Mouse (Mus musculus): ENCODE data around the gene Wdr45b.

DNA sequence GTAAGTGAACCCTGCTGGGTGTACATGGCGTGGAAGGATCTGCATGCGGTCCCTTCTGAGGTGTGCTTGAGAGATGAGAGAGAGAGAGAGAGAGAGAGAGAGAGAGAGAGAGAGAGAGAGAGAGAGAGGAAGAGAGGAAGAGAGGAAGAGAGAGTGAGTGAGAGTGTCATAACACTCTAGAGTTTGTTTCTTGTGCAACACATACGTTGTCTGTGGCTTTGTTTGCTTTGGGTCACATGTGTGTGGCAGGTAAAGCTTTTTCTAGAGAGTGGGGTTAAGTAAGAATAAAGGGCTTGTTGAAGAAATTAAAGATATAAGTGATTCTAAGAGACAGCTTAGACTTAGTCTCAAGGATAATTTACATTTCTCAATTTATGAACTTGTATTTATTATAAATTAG is 76.2 kb downstream of the Wdr45b start:
- TF ChIP-seq ZNF384 (IDR thresholded peaks at IDR 0.05; ENCODE audit: low read depth, low read length), result no peak
- no peak for TF ChIP-seq MYC (IDR thresholded peaks at IDR 0.05; ENCODE audit: low read depth, low read length)
- no peak for TF ChIP-seq CTCF (conservative IDR thresholded peaks at IDR 0.05 in 1 of 2, IDR thresholded peaks at IDR 0.05 in 1 of 2; ENCODE audit: low read depth in 2 of 2, low read length in 2 of 2)
- TF ChIP-seq POLR2A (IDR thresholded peaks at IDR 0.05; ENCODE audit: low read depth, low read length), result no peak
- TF ChIP-seq TCF12 (IDR thresholded peaks at IDR 0.05; ENCODE audit: low read depth, low read length), result no peak
- TF ChIP-seq MAFK (IDR thresholded peaks at IDR 0.05; ENCODE audit: insufficient replicate concordance, low read length), result no peak
- TF ChIP-seq MAX (IDR thresholded peaks at IDR 0.05; ENCODE audit: low read length), result no peak
- TF ChIP-seq ZMIZ1 (IDR thresholded peaks at IDR 0.05; ENCODE audit: low read depth, low read length), result no peak
- no peak for TF ChIP-seq RAD21 (IDR thresholded peaks at IDR 0.05; ENCODE audit: low read depth, low read length)
- TF ChIP-seq KAT2A (IDR thresholded peaks at IDR 0.05; ENCODE audit: insufficient replicate concordance, low read length), result no peak
- no peak for TF ChIP-seq JUND (conservative IDR thresholded peaks at IDR 0.05; ENCODE audit: low read depth, low read length)
- no peak for TF ChIP-seq PAX5 (IDR thresholded peaks at IDR 0.05; ENCODE audit: low read length)
- no peak for TF ChIP-seq USF2 (conservative IDR thresholded peaks at IDR 0.05; ENCODE audit: low read depth, low read length)

All from CH12.LX (cell line).